Mouse (Mus musculus) heart, adult 2 months (tissue): ENCODE data around the gene Tarbp1. TPM values are rescaled to one million over a fixed set of nuclear protein-coding genes. Genes with fewer than 3 reads are reported as not detected.

Experiments used
- DNase-seq, 2 experiments: peaks; one replicate each; pipeline ENCODE4 v3.0.0; 2021
- H3K27ac ChIP-seq: fragments of 200-600 bp; 2 replicates; pipeline ENCODE4 v1.8.1; 2022
- H3K27me3 ChIP-seq: fragments of 200-500 bp; 2 replicates; pipeline ENCODE4 v1.6.1; 2012; ENCODE audit warnings: mild to moderate bottlenecking, low read length, inconsistent platforms, mixed read lengths; ENCODE audit not compliant: control insufficient read depth, insufficient read depth
- H3K36me3 ChIP-seq: fragments of 200-500 bp; 2 replicates; pipeline ENCODE4 v1.6.1; 2012; ENCODE audit warnings: low read length, inconsistent platforms; ENCODE audit not compliant: control insufficient read depth, insufficient read depth
- H3K4me1 ChIP-seq: fragments of 200-500 bp; 2 replicates; pipeline ENCODE4 v1.6.1; 2011; ENCODE audit warnings: low read length; ENCODE audit not compliant: control insufficient read depth, insufficient read depth
- H3K4me3 ChIP-seq: fragments of 200-600 bp; 2 replicates; pipeline ENCODE4 v1.8.1; 2022
- H3K79me2 ChIP-seq: fragments of 200-500 bp; replicated peaks from 2 replicates; pipeline ENCODE4 v1.6.1; 2012; ENCODE audit warnings: mild to moderate bottlenecking, inconsistent platforms, low read length, moderate library complexity, mixed read lengths; ENCODE audit not compliant: control insufficient read depth, insufficient read depth
- H3K9ac ChIP-seq: fragments of 200-500 bp; 2 replicates; pipeline ENCODE4 v1.6.1; 2012; ENCODE audit warnings: low read depth, mild to moderate bottlenecking, control low read depth, inconsistent platforms, low read length, mixed read lengths
- CTCF ChIP-seq: fragments of 200-600 bp; IDR thresholded peaks from 2 replicates; pipeline ENCODE4 v1.8.1; 2022; ENCODE audit warnings: antibody characterized with exemption, mild to moderate bottlenecking, moderate library complexity
- EP300 ChIP-seq: fragments of 200-500 bp; IDR thresholded peaks from 2 replicates; pipeline ENCODE4 v1.6.1; 2011; ENCODE audit warnings: low read depth, low read length, control low read depth; ENCODE audit not compliant: insufficient read depth
- POLR2A ChIP-seq: fragments of 200-500 bp; IDR thresholded peaks from 2 replicates; pipeline ENCODE4 v1.6.1; 2011; ENCODE audit warnings: mild to moderate bottlenecking, low read depth, low read length, control low read depth; ENCODE audit not compliant: insufficient read depth
- WGBS: fragments of 180-500 bp; shearing (Covaris S2); methylation state at CpG from one replicate; pipeline ENCODE4 v1.1.7; 2018; 5-methylcytosine and 5-hydroxymethylcytosine counted together
- intact Hi-C: fragments of 180-260 bp; cut with DNase I; formaldehyde crosslinking; loops from one replicate; pipeline ENCODE4 v1.15.1; 2025
- polyA plus RNA-seq: library from polyadenylated mRNA; depleted of rRNA; stranded (reverse); fragments of >200 nt; gene quantifications from 2 replicates; pipeline ENCODE4 v1.2.3, GENCODE M21; 2012; rRNA removed
- total RNA-seq, 2 experiments: library from RNA; stranded (reverse); gene quantifications; 2 replicates each; pipeline ENCODE4 v1.2.3; 2021

Gene Tarbp1
- total and polyA plus RNA-seq, 3 experiments = 2.5 to 4.0 (median 3.9) TPM

GRCm38 (mm10) chr8:126382749-126383148, 92.1 kb downstream of the Tarbp1 start:
- 62% methylated on average over 5 of the region's 5 CpGs for WGBS
- intact Hi-C loops = loop anchor here (10.0 kb wide), 1 partner anchor 128 kb away; no protein-coding TSS in a partner anchor
- no peaks in the 10 kb centered on the region; the same call in 1 of the 2 replicates for H3K27me3 ChIP-seq
- no peak overlapping the region for H3K4me3 ChIP-seq
- no peak overlapping the region for H3K9ac ChIP-seq
- H3K79me2 ChIP-seq = no peaks in the 10 kb centered on the region
- no peak for TF ChIP-seq EP300
- TF ChIP-seq CTCF = peak; percentile 59
- TF ChIP-seq POLR2A = no peak
- H3K27ac ChIP-seq = no peak overlapping the region
- no peak for DNase-seq
- H3K36me3 ChIP-seq = no peaks in the 10 kb centered on the region
- H3K4me1 ChIP-seq = no peaks in the 10 kb centered on the region

DNA sequence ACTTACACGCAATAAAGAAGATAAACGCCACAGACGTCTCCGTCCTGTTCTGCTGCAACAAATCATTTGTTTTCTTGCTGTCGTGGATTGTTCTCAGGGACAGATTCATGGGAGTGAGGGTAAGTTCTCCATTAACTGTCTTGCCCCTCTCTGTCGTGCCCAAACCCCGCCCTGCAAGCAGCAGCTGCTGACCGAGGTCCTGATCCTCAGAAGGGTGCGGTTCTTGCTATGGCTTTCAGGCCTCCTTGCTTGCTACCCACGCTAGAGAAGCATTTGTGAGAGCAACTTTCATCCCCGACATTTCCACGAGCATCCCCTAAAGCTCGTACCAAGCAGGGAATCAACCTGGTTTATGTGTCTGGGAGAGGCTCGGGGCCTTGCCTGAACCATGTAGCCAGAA, 92.6 kb downstream of the Tarbp1 start:
- no peak for DNase-seq

GRCm38 (mm10) chr8:126381299-126381698, 93.6 kb downstream of the Tarbp1 start:
- intact Hi-C loops = loop anchor here (10.0 kb wide), 1 partner anchor 126 kb away; no protein-coding TSS in a partner anchor
- WGBS = 79% methylated on average over 7 of the region's 7 CpGs
- no peak for TF ChIP-seq EP300
- TF ChIP-seq POLR2A = no peak
- no peak for TF ChIP-seq CTCF
- DNase-seq = no peak
- no peaks in the 10 kb centered on the region for H3K79me2 ChIP-seq
- no peak overlapping the region for H3K27ac ChIP-seq
- H3K36me3 ChIP-seq = no peaks in the 10 kb centered on the region
- no peak overlapping the region for H3K4me3 ChIP-seq
- no peak overlapping the region for H3K9ac ChIP-seq
- no peaks in the 10 kb centered on the region for H3K4me1 ChIP-seq
- peaks cover 3% of the 10 kb centered on the region for H3K27me3 ChIP-seq

More for the DNA sequence above, 92.6 kb downstream of the Tarbp1 start:
- H3K27ac ChIP-seq = no peak overlapping the region
- TF ChIP-seq CTCF (no peak), POLR2A (no peak), EP300 (no peak)
- H3K36me3 ChIP-seq = no peaks in the 10 kb centered on the region
- H3K9ac ChIP-seq = no peak overlapping the region
- WGBS = 33% methylated on average over 14 of the region's 14 CpGs
- H3K4me1 ChIP-seq = no peaks in the 10 kb centered on the region
- H3K27me3 ChIP-seq = no peaks in the 10 kb centered on the region; the same call in 1 of the 2 replicates
- intact Hi-C loops = loop anchor here (10.0 kb wide), 1 partner anchor 127 kb away; no protein-coding TSS in a partner anchor
- no peak overlapping the region for H3K4me3 ChIP-seq
- H3K79me2 ChIP-seq = no peaks in the 10 kb centered on the region

DNA sequence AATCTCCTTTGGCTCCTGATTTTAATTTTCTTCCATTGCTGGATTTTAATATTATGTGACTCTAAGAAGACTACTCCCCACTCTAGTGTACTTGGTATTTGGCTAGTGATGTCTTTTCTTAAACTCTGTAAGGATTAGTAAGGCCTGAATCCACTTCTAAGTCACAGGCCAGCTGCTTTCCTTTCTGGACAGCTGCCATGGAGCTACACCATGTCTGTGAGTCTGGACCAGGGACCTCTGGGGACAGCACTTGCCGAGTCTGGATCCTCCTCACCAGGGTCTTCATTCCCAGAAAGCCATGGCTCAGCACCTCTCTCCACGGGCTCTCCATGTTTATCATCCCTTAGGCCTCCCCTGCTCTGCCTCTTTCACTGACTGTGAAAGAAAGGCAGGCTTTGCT, 94.7 kb downstream of the Tarbp1 start:
- Histone ChIP-seq H3K4me1 (no peaks in the 10 kb centered on the region), H3K79me2 (no peaks in the 10 kb centered on the region), H3K36me3 (no peaks in the 10 kb centered on the region), H3K4me3 (no peak overlapping the region), H3K9ac (no peak overlapping the region), H3K27ac (no peak overlapping the region), H3K27me3 (peaks cover 3% of the 10 kb centered on the region)
- intact Hi-C loops = loop anchor here (10.0 kb wide), 1 partner anchor 125 kb away; no protein-coding TSS in a partner anchor
- no peak for DNase-seq
- 24% methylated on average over 2 of the region's 2 CpGs for WGBS
- TF ChIP-seq CTCF = no peak
- TF ChIP-seq EP300 = no peak
- no peak for TF ChIP-seq POLR2A

- TF ChIP-seq CTCF (no peak), POLR2A (no peak), EP300 (no peak)
- Histone ChIP-seq H3K4me3 (no peak overlapping the region), H3K9ac (no peak overlapping the region), H3K79me2 (no peaks in the 10 kb centered on the region), H3K4me1 (no peaks in the 10 kb centered on the region), H3K27ac (no peak overlapping the region), H3K36me3 (no peaks in the 10 kb centered on the region), H3K27me3 (peaks cover 3% of the 10 kb centered on the region)
- WGBS = 74% methylated on average over 6 of the region's 6 CpGs
- intact Hi-C loops = no loop called here
- no peak for DNase-seq
Measured at GRCm38 (mm10) chr8:126379580-126379979, 95.3 kb downstream of the Tarbp1 start.

Other genes starting within 250 kb of the Tarbp1 start
- not detected for gene Slc35f3, start 176.5 kb downstream of the Tarbp1 start, total RNA-seq
- not detected in 2 replicates for gene Slc35f3, start 176.5 kb downstream of the Tarbp1 start, polyA plus RNA-seq
- gene Coa6, start 52.5 kb downstream of the Tarbp1 start, total RNA-seq = 10 to 100 TPM; 24.1 to 28.9 TPM
- 19.9 and 29.2 TPM in 2 replicates for gene Coa6, start 52.5 kb downstream of the Tarbp1 start, polyA plus RNA-seq
- 100 to 1,000 TPM in 1 of 2 experiments, 10 to 100 TPM in 1; 56.3 to 132 TPM for gene Irf2bp2, start 118.9 kb upstream of the Tarbp1 start, total RNA-seq
- gene Irf2bp2, start 118.9 kb upstream of the Tarbp1 start, polyA plus RNA-seq = 33.8 and 37.3 TPM in 2 replicates